Mouse (Mus musculus) liver, embryonic 16.5 days (tissue): Measurements from ENCODE around the gene Ndufa7. TPM values are rescaled to one million over a fixed set of nuclear protein-coding genes. Genes with fewer than 3 reads are reported as not detected.
"Not testable (repeated sequence)": the region's sequence is repeated elsewhere in the genome, so short reads cannot be mapped to it uniquely, and the experiment has no call there.

Source experiments
- ATAC-seq: fragments of 200-750 bp; cut with Nextera tagmentation; 2 replicates; pipeline ENCODE4 v1.8.0; 2017; ENCODE audit warnings: low read depth, mild to moderate bottlenecking, moderate number of reproducible peaks, moderate library complexity
- H3K27ac ChIP-seq: fragments of 300-500 bp; sonication (generic); 2 replicates; pipeline ENCODE4 v1.5.1; 2014; ENCODE audit warnings: mild to moderate bottlenecking, low read length
- H3K27me3 ChIP-seq: fragments of 300-500 bp; sonication (generic); 2 replicates; pipeline ENCODE4 v1.6.1; 2014; ENCODE audit warnings: low read depth, low read length, mixed read lengths; ENCODE audit not compliant: control insufficient read depth, insufficient read depth
- H3K36me3 ChIP-seq: fragments of 300-500 bp; sonication (generic); 2 replicates; pipeline ENCODE4 v1.6.1; 2014; ENCODE audit warnings: mild to moderate bottlenecking; ENCODE audit not compliant: control insufficient read depth, insufficient read depth
- H3K4me1 ChIP-seq: fragments of 300-500 bp; sonication (generic); 2 replicates; pipeline ENCODE4 v1.6.1; 2014; ENCODE audit warnings: low read depth, low read length, mixed read lengths; ENCODE audit not compliant: control insufficient read depth
- H3K4me2 ChIP-seq: fragments of 300-500 bp; sonication (generic); 2 replicates; pipeline ENCODE4 v1.6.1; 2014; ENCODE audit warnings: low read depth, low read length, mixed read lengths
- H3K4me3 ChIP-seq: fragments of 300-500 bp; sonication (generic); 2 replicates; pipeline ENCODE4 v1.5.1; 2014; ENCODE audit warnings: low read depth, mild to moderate bottlenecking, low read length
- H3K9ac ChIP-seq: fragments of 300-500 bp; sonication (generic); 2 replicates; pipeline ENCODE4 v1.6.1; 2014; ENCODE audit warnings: low read depth, low read length
- H3K9me3 ChIP-seq: fragments of 300-500 bp; sonication (generic); replicated peaks from 2 replicates; pipeline ENCODE4 v1.6.1; 2016; ENCODE audit warnings: low read length; ENCODE audit not compliant: control insufficient read depth
- WGBS: fragments of 180-500 bp; shearing (Covaris S2); extraction: QIAGEN DNeasy Blood & Tissue Kit; methylation state at CpG from one replicate; pipeline ENCODE4 v1.1.7; 2014; ENCODE audit not compliant: insufficient replicate concordance; 5-methylcytosine and 5-hydroxymethylcytosine counted together
- polyA plus RNA-seq: library from polyadenylated mRNA; unstranded; fragments of >200 nt; fragmentation: Nextera tagmentation; extraction: Ambion mirVana; gene quantifications from 2 replicates; pipeline ENCODE4 v1.2.1, GENCODE M21; 2015

Gene Ndufa7
- polyA plus RNA-seq, 1 experiment from 2014 or later: 243 TPM

DNA sequence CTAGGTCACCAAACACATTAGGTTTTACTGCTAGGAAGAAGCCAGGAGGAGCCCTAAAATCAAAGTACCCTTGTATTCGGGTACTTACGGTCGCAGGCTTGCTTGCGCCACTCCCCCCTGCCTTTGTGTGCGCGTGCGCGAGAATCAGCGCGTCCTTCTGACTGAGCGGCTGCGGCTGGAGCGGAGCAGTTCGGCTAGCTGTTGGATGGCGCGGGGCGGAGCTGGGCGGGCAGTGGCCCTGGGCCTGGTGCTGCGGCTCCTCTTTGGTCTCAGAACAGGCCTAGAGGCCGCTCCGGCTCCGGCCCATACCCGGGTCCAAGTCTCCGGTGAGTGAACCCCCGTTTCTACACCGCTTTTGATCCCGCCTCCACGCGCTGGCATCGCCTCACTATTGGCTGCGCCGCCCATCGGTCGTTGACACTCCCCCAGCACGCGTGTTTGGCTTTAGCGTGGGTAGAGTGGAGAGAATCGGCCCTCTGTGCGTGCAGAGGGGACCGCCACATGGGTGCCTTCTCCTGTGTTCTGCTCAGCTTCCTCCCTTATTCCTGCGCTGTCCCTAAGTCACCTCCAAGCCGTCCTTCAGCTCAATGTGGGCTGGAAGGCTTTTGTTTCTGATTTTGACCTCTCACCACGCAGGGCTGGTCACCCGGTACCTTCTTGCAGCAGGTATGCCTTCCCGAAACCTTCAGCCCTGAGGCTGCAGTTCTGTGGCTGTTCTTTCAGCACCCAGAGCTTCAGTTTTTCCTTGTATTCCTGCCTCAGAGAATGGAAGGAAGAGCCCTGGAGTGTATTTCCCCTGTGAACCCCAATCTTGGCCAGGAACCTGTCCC lies 18.8 kb downstream of the Ndufa7 start, which contains the start of gene Cd320:
Gene Cd320, plus strand, starts transcription at position 126 of the 830 bp plus-strand sequence.
- WGBS: under 1% methylated on average over 45 of the region's 45 CpGs
- Histone ChIP-seq H3K9me3 (no peaks in the 10 kb centered on the region), H3K36me3 (no peaks in the 10 kb centered on the region), H3K4me3 (peak within 1 kb of the TSS; percentile 83), H3K4me2 (peak within 1 kb of the TSS; percentile 89), H3K27me3 (no peaks in the 10 kb centered on the region), H3K4me1 (peaks cover 7% of the 10 kb centered on the region), H3K27ac (0 out of 2 replicates have a peak within 1 kb of the TSS, but pooled peaks have one; percentile 34), H3K9ac (peak within 1 kb of the TSS; percentile 74)
- peak; percentile 88 for ATAC-seq

DNA sequence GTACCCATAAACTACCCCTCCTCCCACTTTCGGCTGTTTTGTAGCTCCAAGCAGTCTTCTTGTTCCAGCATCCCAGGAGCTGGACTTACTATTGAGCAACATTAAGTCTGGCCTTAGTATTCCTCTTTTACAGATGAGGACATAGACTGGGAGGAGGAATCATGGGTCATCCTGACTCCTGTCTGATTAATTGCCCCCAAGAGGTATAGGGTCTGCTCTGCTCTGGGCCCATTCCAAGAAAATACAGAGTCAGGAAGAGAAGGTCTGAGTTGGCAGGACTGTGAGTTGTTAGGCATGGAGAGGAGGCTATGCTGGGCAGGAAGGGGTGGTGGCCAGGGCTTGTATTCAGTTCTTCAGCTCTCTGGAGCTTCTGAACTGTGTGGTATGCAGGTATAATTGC lies 19.8 kb downstream of the Ndufa7 start:
- Histone ChIP-seq H3K4me2 (no peak overlapping the region), H3K4me3 (no peak overlapping the region)
- no peak for ATAC-seq

DNA sequence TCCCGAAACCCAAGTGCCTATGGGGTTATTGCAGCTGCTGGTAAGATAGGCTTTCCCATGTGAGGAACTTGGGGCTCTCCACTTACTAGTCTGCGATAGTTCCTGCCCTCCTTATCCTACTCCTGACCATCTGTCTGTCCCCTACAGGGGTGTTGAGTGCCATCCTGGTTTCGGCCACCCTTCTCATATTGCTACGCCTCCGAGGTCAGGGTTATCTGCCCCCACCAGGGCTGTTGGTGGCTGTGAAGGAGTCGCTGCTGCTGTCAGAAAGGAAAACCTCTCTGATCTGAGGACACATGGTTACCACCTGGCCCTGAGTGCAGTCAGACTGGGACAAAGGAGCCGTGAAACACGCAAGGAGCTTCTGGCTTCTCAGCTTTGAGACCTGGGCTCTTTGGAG lies 23.8 kb downstream of the Ndufa7 start:
- H3K4me1 ChIP-seq: peaks cover 7% of the 10 kb centered on the region; the same call in 1 of the 2 replicates
- H3K27ac ChIP-seq: no peak overlapping the region
- no peak overlapping the region for H3K4me3 ChIP-seq
- H3K9me3 ChIP-seq: no peaks in the 10 kb centered on the region
- 53% methylated on average over 8 of the region's 8 CpGs for WGBS
- H3K4me2 ChIP-seq: no peak overlapping the region
- H3K9ac ChIP-seq: no peak overlapping the region
- H3K27me3 ChIP-seq: no peaks in the 10 kb centered on the region
- no peaks in the 10 kb centered on the region for H3K36me3 ChIP-seq
- no peak for ATAC-seq

More for the DNA sequence above, 19.8 kb downstream of the Ndufa7 start:
- H3K27me3 ChIP-seq: no peaks in the 10 kb centered on the region
- no peaks in the 10 kb centered on the region for H3K36me3 ChIP-seq
- H3K9ac ChIP-seq: no peak overlapping the region
- peaks cover 7% of the 10 kb centered on the region for H3K4me1 ChIP-seq
- H3K9me3 ChIP-seq: no peaks in the 10 kb centered on the region
- 52% methylated on average over 1 of the region's 1 CpGs for WGBS
- no peak overlapping the region for H3K27ac ChIP-seq

DNA sequence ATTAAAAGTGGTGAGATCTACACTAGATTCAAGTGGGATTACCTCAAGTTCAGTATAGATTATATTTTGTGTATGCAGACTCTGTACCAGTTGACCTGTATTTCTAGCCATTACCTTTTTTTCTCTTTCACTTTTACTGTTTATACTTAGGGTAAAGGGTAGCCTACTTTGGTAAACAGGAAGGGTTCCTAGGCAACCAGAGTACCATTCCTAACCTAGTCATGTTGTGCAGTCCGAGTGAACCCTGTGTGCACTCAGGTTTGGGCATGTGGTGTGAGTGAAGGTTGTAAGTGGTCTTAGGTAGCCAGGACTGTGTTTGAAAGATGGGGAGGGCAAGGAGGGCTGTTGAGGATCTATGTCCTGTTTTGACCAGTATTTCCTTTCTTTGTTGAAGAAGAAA lies 27.0 kb downstream of the Ndufa7 start:
- ATAC-seq: peak; percentile 81
- 27% methylated on average over 1 of the region's 1 CpGs for WGBS
- H3K27me3 ChIP-seq: no peaks in the 10 kb centered on the region

DNA sequence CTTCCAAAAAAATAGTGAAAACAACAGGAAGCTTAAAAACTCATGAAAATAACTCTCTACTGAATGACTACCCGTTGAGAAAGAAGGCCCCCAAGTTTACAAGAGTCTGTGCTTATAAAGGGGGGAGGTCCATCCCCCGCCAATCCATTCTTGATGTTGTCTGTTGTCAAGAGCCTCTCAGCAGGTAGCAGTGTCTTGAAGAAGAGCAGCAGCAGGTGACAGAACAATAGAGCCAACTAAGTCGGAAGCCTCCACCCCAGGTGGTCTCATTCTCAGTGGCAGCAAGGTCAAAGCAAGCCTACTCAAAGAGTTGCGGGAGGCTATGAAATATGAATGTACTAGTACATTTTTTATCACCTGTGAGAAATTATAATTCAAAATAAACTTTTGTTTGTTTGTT lies 33.4 kb downstream of the Ndufa7 start:
- Histone ChIP-seq H3K27ac (no peak overlapping the region), H3K4me3 (no peak overlapping the region), H3K27me3 (no peaks in the 10 kb centered on the region), H3K4me2 (no peak overlapping the region), H3K9ac (no peak overlapping the region), H3K9me3 (no peaks in the 10 kb centered on the region), H3K36me3 (no peaks in the 10 kb centered on the region), H3K4me1 (no peaks in the 10 kb centered on the region)
- WGBS: 65% methylated on average over 4 of the region's 4 CpGs
- ATAC-seq: no peak

More for the DNA sequence above, 27.0 kb downstream of the Ndufa7 start:
- no peak overlapping the region for H3K4me2 ChIP-seq
- no peaks in the 10 kb centered on the region for H3K9me3 ChIP-seq
- no peak overlapping the region for H3K4me3 ChIP-seq
- no peak overlapping the region for H3K9ac ChIP-seq
- H3K36me3 ChIP-seq: no peaks in the 10 kb centered on the region
- no peaks in the 10 kb centered on the region for H3K4me1 ChIP-seq
- peak overlapping the region; percentile 60; the same call in 1 of the 2 replicates for H3K27ac ChIP-seq

DNA sequence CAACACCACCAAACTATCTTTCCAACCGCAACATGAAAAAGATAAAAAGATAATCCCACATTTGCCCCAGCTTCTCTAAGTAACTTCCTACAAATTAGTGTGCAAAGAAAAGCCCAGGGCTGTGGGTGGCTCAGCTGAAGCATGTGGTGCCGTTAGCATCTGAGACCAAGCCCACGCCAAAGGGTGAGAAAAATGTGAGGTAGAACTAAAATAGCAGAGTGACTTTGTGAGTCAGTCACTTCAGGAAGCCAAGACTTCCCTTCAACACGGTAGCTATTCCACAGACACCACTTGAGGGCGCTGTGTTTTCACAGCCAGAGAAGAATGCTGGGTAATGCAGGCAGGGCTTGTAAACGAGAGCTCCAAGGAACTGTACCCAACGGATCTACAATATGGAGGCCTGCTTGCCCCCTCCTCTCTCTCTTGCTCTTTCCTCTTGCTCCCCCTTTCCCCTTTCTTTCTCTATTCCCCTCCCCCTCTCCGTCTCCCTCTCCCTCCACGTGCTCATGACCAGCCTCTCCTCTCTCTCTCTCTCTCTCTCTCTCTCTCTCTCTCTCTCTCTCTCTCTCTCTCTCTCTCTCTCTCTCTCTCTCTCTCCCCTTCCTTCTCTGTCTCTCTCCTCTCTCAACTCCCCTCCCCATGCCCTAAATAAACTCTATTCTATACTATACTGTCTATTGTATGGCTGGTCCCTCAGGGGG lies 41.1 kb downstream of the Ndufa7 start:
- H3K27me3 ChIP-seq: no peaks in the 10 kb centered on the region
- H3K4me1 ChIP-seq: no peaks in the 10 kb centered on the region; the same call in 1 of the 2 replicates
- H3K36me3 ChIP-seq: no peaks in the 10 kb centered on the region
- peak overlapping the region; percentile 54 for H3K4me2 ChIP-seq
- no peak for ATAC-seq
- no peak overlapping the region for H3K9ac ChIP-seq
- H3K27ac ChIP-seq: no peak overlapping the region
- H3K9me3 ChIP-seq: no peaks in the 10 kb centered on the region
- no peak overlapping the region for H3K4me3 ChIP-seq
- 12% methylated on average over 9 of the region's 9 CpGs for WGBS

DNA sequence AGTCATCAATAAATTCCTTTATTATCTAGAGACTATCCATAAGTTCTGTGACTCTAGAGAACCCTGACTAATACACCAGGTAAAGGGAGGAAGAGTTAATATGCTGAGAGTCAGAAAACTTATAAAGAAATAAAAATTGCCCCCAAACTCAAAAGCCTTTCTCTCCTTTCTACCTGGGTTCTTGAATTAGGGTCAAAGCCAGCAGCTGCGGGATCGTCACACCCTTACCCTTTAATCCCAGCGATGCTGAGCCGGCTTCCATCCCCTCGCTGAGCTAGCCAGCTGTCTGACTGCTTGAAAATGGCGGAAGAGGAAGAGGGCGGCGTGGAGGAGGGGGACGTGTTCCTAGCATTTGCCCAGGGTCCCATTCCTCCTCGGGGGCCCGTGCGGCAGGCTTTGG lies 49.2 kb downstream of the Ndufa7 start, which contains the start of gene Gm7029:
Gene Gm7029, plus strand, starts transcription at position 301 of the 400 bp plus-strand sequence.
- not testable (repeated sequence) for H3K27me3 ChIP-seq, H3K27ac ChIP-seq, H3K9ac ChIP-seq, H3K4me3 ChIP-seq, H3K4me2 ChIP-seq, H3K9me3 ChIP-seq, H3K4me1 ChIP-seq, ATAC-seq
- 89% methylated on average over 3 of the region's 12 CpGs for WGBS
- peaks cover 17% of the 10 kb centered on the region for H3K36me3 ChIP-seq

DNA sequence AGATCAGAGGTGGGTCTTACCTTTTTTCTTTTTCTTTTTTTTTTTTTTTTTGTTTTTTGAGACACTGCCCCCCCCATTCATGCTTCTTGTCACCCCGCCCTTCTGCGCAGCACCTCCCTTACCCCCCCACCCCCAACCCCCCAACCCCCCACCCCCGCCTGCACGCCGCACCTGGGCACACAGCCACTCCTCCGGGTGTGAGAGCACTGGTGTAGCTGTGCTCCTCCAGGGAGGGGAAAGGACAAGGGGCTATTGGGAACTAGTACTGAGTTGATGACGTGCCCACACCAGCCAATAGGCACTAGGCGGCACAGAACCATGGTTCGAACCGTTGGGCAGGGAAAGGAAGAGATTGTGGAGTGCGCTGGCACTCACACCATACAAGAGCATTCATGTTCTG lies 50.0 kb downstream of the Ndufa7 start:
- H3K27me3 ChIP-seq: no peaks in the 10 kb centered on the region
- ATAC-seq: no peak
- H3K4me2 ChIP-seq: no peak overlapping the region
- H3K27ac ChIP-seq: no peak overlapping the region
- no peak overlapping the region for H3K9ac ChIP-seq
- H3K4me3 ChIP-seq: no peak overlapping the region
- WGBS: 89% methylated on average over 11 of the region's 11 CpGs
- H3K36me3 ChIP-seq: peaks cover 18% of the 10 kb centered on the region
- no peaks in the 10 kb centered on the region for H3K4me1 ChIP-seq
- H3K9me3 ChIP-seq: no peaks in the 10 kb centered on the region

DNA sequence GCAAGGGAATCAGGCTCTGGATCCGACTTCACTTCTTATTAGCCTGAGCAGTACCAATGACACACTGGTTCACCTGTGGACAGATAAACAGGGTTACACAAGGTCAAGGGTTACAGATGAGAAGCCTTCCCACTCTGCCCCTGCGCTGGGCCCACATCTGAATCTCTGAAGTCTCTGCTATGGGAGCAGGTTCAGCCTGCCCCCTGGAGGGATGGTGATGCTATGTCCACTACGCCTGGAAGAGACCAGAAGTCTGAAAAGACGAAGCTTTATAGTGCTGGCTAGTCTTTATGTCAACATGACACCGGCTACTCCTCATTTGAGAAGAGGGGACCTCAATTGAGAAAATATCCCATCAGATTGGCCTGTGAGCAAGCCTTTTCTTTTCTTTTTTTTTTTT lies 51.4 kb downstream of the Ndufa7 start:
- H3K4me3 ChIP-seq, H3K9ac ChIP-seq, H3K27me3 ChIP-seq, ATAC-seq, H3K4me1 ChIP-seq, H3K9me3 ChIP-seq, H3K4me2 ChIP-seq, H3K27ac ChIP-seq: not testable (repeated sequence)
- peaks cover 26% of the 10 kb centered on the region for H3K36me3 ChIP-seq
- WGBS: 73% methylated on average over 5 of the region's 5 CpGs
